Mouse (Mus musculus): ENCODE results near the gene Aqp11.

The Aqp11 gene

DNA sequence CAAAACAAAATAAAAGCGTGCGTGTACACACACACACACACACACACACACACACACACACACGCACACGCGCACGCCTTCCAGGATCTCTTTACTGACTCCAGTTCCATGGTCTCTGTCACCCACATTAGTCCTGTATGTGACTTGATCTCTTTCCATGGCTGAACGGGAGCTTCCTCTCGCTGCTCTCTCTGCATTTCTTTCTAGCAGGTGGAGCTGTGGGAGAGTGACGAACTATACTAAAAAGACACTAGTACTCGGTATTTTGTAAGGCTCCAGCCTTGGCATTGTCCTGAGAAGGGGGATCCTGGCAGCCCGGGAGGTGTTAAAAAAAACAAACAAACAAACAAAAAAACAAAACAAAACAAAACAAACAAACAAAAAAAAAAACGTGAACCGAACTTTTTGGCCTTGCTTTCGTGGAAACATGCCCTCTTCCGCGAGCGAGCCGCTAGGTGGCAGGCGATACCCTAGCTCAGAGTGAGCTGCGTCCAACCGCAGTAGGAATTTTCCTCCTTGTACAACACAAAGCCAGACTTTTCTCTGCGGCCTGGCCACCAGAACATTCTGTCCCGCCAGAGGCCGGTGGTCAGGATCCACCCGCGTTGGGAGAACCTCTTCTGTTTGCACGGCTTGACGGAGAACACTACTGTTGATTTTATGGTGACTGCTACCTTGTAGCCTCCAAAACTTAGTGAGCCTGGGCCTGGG, 9.9 kb upstream of the Aqp11 start:
- peak; percentile 92 for DNase-seq (ENCODE audit: low spot score)

DNA sequence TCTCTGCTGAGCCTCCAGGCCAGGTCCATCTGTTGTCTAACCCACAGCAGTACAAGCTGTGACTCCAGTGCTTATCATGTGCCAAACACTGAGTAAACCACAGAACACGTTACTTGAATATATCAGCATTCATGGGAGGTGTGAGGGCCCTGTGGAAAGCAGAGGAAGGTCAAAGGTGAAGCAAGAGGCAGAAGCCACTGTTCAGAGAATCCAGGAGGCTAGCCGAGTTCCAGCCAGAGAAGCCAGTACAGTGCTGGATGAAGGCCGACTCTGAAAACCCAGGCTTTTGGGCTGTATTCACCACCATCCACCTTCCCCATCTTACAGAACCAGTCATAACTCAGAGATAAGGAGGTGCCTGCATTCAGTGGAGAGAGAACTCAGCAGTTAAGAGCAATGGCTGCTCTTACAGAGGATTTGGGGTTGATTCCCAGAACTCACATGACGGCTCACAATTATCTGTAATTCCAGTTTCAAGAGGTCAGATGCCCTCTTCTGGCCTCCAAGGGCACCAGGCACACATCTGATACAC, 9.2 kb upstream of the Aqp11 start:
- no peak for DNase-seq (ENCODE audit: low spot score)

DNA sequence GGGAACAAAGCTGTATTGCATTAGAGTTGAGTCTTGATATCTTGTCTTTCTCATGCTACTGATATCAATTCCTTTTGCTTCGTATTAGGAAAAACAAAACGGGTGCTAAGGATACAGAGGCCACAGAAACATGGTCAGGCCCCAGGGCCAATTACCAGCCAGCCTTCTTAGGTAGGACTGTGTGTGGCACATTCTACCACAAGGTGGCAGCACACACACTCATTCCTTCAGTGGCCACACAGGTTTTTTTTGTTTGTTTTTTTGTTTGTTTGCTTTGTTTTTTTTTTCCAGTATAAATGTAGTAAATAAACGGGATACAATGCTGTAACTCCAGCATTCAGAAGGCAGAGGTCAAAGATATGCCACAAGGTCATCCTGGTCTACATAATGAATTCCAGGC, 7.2 kb upstream of the Aqp11 start:
- peak; percentile 80 for DNase-seq (ENCODE audit: low spot score)

DNA sequence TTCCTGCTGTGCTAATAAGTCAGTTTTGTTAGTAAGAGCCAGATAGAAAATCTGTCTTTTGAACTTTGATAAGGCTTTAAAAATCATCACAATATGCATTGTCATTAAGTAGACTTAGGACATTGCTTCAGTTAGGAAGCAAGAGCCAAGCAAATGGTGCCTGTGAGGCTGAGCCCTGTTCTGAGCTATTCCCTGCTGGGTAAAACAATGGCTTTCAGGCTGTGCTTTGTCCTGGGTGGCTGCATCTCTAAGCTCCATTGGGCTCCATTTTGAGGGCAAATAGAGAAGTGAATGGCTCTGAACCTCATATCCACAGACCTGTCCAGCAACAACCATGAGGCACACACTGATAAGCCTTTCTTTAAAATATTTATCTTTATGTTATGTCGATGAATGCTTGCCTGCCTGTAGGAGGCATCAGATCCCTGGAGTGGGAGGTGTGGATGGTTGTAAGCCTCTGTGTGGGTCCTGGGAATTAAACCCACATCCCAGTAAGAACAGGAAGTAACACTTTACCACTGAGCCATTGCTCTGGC, 3.7 kb upstream of the Aqp11 start:
- DNase-seq (ENCODE audit: low spot score) = no peak

DNA sequence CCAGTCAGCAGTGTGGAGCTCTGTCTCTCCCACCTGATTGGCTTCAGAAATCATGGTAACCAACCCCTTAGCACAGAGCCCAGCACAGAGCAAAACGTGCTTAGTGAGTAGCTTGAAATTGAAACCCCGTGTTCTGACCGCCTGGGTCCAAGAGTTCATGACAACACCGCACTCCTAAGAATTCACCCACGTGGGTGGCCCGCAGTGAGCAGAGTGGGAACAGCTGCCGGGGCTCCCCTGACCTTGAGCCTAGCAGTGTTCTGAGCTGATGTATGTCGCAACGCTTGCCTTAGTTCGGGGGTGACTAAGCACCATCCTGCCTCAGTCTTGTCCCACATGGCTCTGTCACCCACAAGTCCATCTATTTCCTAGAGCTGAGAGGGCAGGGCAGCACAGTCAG, 2.9 kb upstream of the Aqp11 start:
- DNase-seq (ENCODE audit: low spot score) = no peak

DNA sequence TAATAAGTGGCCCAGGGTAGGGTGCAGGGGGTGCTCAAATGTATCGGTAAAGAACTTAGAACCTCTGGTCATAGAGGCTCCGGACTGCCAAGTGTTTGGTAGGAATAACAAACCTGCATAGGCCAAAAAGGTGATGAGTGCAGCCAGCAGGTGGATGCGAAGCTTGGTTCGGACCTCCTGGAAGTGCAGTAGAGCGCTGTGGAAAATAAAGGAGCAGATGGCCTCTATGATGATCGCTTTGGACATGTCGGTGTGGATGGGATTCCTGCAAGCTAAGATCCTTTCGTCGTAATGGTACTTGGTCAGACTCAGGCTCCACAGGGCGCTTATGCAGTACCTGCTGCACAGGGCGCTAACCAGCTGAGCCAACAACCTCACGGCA, 842 bp downstream of the Aqp11 start:
- DNase-seq (ENCODE audit: low spot score) = no peak

DNA sequence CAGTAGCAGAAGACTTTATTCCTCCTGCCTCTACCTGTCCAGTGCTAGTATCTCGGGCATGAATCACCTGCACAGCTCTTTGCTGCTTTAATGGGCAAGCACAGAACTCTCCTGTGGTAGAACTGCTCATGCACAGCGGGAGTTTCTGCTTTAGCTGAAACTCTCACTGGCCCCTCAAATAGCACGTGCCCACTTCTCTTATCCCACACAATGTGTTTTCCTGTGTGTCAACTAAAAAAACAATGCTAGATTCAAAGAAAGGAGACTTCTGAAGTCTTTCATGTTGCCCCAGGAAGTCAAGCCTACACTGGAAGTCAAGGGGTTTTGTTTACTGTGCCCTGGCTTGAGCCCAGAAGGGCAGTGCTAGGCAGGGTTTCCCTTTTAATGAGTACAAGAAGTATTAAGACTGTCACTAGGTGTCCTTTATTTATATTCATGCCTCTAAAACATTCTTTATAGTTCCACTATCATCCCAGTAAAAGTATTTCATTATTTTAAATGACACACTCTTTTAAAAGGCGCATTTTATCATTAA, 2.1 kb downstream of the Aqp11 start:
- DNase-seq (ENCODE audit: low spot score) = no peak

DNA sequence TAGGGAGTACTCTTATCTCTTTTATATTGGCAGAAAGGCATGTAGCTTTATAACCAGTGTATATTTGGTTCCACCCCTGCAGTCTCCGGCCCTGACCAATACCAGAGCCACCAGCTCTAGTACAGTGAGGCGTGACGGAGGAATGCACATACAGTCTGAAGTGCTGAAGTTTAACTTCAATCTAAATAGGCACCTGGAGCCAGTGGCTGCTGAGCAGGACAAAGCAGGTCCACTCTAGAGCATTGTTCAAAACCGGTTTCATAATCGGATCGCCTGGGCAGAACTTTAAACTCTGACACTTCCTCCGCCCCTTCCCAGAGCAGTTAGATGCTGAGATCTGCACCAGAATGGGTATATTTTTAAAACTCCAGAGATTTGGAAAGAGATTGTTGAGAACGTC, 3.1 kb downstream of the Aqp11 start:
- no peak for DNase-seq (ENCODE audit: low spot score)

DNA sequence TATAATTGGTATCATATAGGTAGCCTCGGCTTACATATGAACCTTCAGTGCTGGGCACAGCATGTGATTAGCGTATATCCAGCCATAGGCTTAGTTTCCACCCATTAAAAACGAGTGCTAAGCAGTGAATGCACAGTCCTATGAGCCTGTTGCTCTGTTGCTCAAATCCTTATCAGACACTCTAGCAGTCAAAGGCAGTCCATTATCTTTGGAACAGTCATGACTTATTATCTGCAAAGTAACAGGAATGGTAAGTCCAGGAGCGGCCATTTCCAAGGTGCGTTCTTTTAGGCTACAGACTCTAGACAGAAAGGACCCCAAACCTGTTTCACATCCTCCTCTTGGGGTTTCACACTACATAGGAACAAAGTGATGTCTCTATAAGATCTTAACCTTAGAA, 4.5 kb downstream of the Aqp11 start:
- no peak for DNase-seq (ENCODE audit: low spot score)

DNA sequence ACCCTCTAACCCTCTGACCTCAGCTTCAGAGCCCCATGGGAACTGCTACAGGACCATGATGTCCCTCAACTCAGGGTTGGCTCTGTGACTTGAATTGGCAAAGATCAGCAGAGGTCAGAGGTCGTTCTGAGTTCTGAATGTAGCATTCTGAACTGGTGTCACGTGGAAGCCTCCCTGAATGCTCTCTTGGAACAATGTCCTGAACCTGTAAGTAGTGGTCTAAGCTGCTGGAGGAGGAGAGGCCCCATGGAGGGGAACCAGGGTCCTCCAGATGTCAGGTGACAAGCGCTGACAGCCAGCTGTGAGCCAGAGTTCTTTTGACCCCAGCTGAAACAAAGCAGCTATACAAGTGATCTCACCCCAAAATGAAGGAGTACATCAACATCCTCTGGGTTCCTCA, 7.7 kb downstream of the Aqp11 start:
- DNase-seq (ENCODE audit: low spot score) = no peak

DNA sequence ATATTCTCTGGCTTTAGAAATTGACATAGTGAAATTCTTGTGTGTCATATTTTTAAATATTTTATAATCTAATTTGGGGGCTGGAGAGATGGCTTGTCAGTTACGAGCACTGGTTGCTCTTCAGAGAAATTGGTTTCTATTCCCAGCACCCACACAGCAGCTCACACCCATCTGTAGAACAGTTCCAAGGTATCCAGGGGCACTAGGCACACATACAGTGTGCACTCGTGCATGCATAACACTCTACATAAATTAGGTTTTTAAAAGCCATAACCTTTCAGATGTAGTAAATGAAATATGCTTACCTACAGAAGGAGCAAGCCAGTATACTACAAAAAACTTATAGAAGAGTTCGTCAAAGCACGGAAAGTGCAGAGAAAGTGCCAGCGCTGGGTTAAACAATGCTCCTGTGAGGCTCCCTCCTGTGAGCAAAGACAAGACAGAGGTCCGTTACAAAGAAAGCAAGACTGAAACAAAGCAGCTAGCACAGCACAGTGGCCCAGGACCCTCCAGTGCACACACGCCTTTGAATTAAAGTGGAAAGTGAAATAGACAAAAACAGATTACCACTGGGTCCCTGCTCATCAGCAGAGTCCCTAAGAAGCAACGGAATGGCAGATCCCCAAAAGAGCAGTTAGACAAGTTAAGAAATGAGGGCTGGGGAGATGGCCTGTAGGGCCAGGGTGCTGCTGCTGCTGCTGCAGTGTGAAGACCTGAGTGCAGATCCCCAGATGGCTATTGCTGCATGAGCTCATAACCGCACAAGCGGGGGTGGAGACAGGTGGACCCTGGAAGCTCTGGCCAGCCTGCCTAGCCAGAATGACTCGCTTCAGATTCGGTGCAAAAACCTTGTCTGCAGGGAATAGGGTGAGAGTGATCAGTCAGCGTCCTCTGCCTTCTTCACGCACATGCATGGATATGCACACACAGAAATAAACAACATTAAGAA, 9.1 kb downstream of the Aqp11 start:
- no peak for DNase-seq (ENCODE audit: low spot score)

DNA sequence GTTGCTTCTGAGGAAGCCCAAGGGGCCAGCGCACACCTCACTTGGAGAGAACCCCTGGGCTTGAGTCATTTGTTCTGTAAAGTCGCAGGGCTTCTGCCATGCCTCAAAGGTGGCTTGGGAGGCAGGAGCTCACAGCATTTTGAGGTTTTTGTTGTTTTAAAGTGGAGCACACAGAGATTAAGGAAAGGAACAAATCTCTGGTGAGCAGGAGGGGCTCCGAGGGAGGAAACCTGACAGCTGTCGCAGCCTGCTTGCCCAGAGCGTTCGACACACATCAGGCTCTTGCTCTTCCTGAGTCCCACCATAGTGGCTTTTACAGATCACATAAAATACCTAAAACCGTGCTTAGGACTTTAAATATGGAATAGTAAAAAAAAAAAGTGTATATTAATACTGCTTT, 11.3 kb downstream of the Aqp11 start:
- DNase-seq (ENCODE audit: low spot score) = no peak

DNA sequence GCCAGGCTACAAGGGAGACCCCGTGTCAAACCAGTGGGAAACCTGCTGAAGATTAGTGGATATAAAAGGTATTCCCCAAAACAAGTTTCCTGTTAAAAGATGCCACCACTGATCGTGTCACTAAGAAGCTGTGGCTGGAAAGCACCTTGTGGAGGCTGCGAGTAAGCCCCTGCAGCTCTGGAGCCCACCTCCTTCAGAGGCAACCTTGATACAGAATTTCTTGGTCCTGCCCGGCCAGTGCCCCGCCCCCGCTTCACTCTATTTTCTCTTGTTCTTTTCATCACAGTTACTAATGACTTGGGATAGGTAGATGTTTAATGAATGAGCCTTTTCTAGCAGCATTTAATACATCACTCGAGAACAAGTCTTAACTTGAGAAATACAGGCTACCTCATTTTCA, 12.0 kb downstream of the Aqp11 start:
- DNase-seq (ENCODE audit: low spot score) = no peak

DNA sequence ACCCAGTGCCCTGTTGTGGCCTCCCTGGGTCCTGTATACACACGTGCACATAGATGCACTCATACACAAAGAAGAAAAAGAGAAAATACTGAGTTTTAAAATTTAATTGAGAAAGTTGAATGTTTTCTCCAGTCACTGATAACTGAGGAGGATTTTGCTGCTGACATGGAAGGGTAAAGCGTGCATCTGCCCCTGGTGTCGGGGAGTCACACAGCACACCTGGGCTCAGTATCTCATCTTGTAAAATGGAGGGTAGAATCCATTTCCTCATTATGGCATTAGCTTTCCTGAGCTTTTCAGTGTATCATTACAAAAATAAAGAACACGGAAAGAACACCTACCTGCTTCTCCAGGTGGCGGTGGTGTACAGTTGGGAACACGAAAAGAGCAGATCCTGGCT, 12.7 kb downstream of the Aqp11 start:
- DNase-seq (ENCODE audit: low spot score) = no peak

DNA sequence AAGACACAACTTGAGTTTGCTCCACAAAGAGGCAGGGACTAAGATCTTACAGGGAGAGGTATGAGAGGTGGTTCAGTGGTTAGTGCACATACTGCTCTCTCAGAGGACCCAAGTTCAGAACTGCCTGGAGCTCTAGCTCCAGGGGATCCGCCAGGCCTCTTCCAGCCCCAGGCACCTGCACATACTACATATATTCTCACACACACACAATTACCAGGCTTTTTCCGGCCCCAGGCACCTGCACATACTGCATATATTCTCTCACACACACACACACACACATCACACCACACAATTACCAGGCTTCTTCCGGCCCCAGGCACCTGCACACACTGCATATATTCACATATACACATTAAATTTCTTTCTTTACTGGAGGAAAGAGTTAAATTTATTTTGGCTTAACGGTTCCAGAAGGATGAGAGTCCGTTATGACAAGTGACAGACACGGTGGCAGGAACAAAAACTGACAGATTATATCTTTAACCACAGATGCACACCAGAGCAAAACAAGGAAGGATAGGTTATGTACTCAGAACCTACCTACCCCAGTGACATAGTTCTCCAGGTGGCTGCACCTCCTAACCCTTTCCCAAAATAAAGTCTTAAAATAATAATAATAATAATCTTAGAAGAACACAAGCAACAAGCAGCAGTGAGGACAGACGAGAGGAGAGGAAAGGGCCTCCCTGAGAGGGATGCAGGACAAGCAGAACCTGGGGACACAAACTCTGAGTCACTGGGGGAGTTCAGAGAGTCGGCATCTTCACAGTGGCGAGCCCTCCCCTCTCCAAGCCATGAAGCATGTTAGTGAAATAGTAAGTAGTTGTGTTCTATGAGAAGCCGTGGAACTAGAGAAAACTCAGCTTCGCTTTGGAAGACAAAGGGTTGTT, 14.2 kb downstream of the Aqp11 start:
- no peak for DNase-seq (ENCODE audit: low spot score)

DNA sequence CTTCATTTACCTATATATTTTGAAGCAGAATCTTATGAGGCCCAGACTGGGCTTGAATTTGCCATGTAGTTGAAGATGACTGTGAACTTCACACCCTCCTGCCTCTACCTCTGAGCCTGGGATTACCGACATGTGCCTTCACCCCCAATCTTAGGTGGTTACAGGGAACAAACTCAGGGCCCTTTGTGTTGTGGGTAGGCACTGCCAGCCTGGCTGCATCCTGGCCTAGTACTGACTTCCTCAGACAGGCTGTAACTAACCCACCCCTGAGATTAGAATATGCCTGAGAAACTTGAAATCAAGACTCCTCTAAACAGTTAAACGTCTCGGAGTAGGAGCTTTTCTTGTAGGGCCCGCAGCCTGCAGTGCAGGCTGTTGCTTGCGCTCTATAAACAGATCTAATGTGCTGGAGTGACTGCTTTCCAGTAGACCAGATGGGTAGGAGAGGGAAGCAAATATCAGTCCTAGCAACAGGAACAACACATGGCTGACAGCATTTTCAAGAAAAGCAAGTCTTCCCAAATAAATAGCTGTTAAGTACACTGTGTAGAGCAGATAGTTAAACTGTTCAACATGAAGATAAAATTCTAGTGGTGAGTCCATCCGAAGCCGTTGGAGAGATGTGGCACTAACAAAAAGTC, 15.7 kb downstream of the Aqp11 start:
- no peak for DNase-seq (ENCODE audit: low spot score)

DNA sequence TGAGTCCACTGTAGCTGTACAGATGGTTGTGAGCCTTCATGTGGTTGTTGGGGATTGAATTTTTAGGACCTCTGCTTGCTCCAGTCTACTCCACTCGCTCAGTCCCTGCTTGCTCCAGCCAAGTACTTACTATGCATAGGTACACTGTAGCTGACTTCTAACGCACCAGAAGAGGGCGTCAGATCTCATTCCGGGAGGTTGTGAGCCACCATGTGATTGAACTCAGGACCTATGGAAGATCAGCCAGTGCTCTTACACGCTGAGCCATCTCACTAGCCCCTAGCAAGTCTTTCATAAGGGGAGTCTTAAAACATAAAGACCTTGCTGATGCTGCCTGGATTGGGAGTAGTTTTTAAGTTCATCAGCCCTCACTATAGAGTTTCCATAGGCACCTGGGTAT, 18.0 kb downstream of the Aqp11 start:
- no peak for DNase-seq (ENCODE audit: low spot score)

DNA sequence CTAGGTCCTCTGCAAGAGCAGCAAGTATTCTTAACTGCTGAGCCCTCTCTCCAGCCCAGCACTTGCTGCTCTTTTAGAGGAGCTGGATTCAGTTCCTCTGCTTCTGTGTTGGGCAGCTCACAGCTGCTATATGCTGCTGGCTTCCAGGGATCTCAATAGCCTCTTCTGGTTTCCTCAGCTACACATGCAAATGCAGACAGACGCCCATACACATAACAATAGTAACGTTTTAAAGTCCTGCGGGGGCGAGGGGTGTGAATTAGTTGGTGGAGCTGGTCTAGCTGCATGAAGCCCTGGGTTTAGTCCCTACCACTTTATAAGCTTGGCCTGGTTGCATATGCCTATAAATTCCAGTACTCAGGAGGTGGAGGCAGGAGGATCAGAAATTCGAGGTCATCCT, 19.0 kb downstream of the Aqp11 start:
- no peak for DNase-seq (ENCODE audit: low spot score)

DNA sequence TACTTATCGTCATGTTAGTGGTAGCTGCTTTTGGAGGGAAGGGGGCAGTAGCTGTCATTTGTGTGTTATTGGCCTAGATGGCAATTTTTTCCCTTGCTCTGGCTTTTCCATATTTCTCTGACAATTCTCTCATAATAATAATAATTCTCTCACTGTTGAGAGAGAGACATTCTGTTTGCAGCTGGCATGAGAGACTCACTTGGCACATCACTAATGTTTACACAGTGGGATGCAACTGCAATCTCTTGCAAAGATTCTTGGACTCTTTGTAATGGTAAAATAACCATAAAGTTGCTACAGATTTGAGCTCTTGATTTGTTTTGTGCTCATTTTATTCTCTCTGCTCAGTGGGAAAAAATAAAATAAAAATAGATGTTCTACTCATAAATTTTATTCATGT, 20.8 kb downstream of the Aqp11 start:
- no peak for DNase-seq (ENCODE audit: low spot score)

DNA sequence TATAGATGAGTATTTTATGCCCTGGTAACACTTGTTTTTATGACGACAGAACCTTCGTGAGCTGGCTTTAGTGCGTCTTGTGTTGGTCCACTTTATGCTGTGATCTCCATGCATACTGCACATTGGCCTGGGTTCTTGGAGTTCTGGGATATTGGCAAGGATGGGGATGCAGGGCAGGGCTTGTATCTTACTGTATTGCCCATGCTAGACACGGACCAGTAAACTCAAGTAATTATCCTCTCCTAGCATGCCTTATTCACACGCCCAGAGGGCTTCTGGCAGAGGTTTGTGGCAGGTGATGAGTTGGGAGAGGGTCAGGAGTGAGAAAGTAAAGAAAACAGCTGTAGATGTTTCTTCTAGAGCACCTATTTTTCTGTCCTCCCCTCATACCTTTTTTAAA, 23.4 kb downstream of the Aqp11 start:
- no peak for DNase-seq (ENCODE audit: low spot score)

DNA sequence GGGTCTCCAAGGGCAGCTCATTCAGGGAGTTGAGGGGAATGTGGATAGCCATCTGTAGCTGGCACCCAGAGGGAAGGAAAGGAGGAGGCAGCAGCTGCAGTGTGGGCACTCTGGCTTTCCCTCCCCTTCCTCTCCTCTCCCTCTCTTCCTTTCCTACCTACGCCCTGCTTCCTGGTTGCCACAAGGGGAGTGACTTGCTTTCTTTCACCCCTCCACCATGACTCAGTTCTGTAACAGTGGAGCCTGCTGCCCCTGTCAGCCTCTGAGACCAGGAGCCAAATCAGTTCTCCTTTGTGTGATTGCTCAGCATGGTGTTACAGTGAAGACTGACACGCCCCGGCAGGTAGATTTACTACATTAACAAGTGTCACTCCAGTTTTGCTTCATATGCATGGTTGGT, 28.9 kb downstream of the Aqp11 start:
- DNase-seq (ENCODE audit: low spot score) = no peak

Data from testis, postnatal 10 days (tissue).